8 mouse cellular contexts compared by ENCODE assay signal in the genomic region with DNA sequence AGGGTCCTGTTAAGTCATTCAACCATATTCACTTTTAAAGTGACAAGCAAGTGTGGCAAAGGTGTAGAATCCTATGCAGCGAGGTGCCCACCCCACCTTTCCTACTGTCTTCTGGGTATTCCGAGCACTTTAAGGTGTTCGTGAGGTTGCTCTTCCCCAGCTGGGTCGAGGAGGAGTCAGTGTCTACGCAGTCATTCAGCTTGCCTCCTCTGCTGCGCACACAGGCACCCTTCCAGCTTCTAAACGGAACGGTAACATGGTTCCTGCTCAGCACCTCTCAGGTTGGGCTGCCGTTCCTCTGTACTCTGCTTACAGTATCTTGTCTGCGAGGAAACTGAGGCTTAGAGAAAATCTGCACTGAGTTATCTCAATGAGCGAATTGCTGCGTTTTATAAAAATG. TPM values are rescaled to one million over a fixed set of nuclear protein-coding genes. Genes with fewer than 3 reads are reported as not detected.
DNase-seq lines count a peak whose midpoint lies in the region; ATAC-seq lines count a peak whose summit lies in the region.

No protein-coding gene starts in this region.

- 0 out of 2 replicates have a peak overlapping the region, but pooled peaks have one; percentile 0 for H3K4me2 ChIP-seq in midbrain, embryonic 12.5 days (replicated peaks)
- H3K4me2 ChIP-seq in midbrain, embryonic 11.5 days, result no peak overlapping the region
- peak overlapping the region; percentile 55 for H3K4me2 ChIP-seq in intestine, embryonic 16.5 days (ENCODE audit: low read depth, low read length)

- H3K4me3 ChIP-seq in midbrain, embryonic 12.5 days, result no peak overlapping the region
- H3K4me3 ChIP-seq in midbrain, embryonic 11.5 days (ENCODE audit: low read depth, low read length), result no peak overlapping the region
- H3K4me3 ChIP-seq in intestine, embryonic 16.5 days (ENCODE audit: low read length), result peak overlapping the region; percentile 31

- H3K27ac ChIP-seq in midbrain, embryonic 12.5 days (replicated peaks), result no peak overlapping the region
- H3K27ac ChIP-seq in midbrain, embryonic 11.5 days (ENCODE audit: low read depth, low read length), result no peak overlapping the region
- peak overlapping the region; percentile 41; the same call in 1 of the 2 replicates for H3K27ac ChIP-seq in intestine, embryonic 16.5 days (ENCODE audit: low read length)

- H3K9me3 ChIP-seq in midbrain, embryonic 12.5 days, result no peaks in the 10 kb centered on the region
- H3K9me3 ChIP-seq in midbrain, embryonic 11.5 days (ENCODE audit: control insufficient read depth, low read length), result no peaks in the 10 kb centered on the region
- H3K9me3 ChIP-seq in intestine, embryonic 16.5 days (ENCODE audit: control insufficient read depth, low read length), result no peaks in the 10 kb centered on the region

- peaks cover 28% of the 10 kb centered on the region for H3K4me1 ChIP-seq in midbrain, embryonic 12.5 days
- H3K4me1 ChIP-seq in midbrain, embryonic 11.5 days (ENCODE audit: control insufficient read depth, insufficient read depth, low read length), result peaks cover 4% of the 10 kb centered on the region; the same call in 1 of the 2 replicates
- peaks cover 30% of the 10 kb centered on the region for H3K4me1 ChIP-seq in intestine, embryonic 16.5 days (ENCODE audit: control insufficient read depth, insufficient read depth, low read length)

- no peak overlapping the region for H3K9ac ChIP-seq in midbrain, embryonic 12.5 days (replicated peaks)
- no peak overlapping the region for H3K9ac ChIP-seq in midbrain, embryonic 11.5 days (ENCODE audit: low read length)
- peak overlapping the region; percentile 10; the same call in 1 of the 2 replicates for H3K9ac ChIP-seq in intestine, embryonic 16.5 days (ENCODE audit: low read depth, low read length)

- 53% methylated on average over 12 of the region's 12 CpGs for whole genome bisulfite sequencing in midbrain, embryonic 12.5 days
- 44% methylated on average over 12 of the region's 12 CpGs for WGBS in midbrain, embryonic 11.5 days
- WGBS in intestine, embryonic 16.5 days, result 40% methylated on average over 12 of the region's 12 CpGs

- H3K36me3 ChIP-seq in midbrain, embryonic 12.5 days, result no peaks in the 10 kb centered on the region
- H3K36me3 ChIP-seq in midbrain, embryonic 11.5 days (ENCODE audit: control insufficient read depth, insufficient read depth, low read length), result no peaks in the 10 kb centered on the region
- H3K36me3 ChIP-seq in intestine, embryonic 16.5 days (ENCODE audit: control insufficient read depth, insufficient read depth, low read length), result no peaks in the 10 kb centered on the region
- no peaks in the 10 kb centered on the region for H3K36me3 ChIP-seq in splenic B cell, adult 2 months (ENCODE audit: control insufficient read depth, insufficient read depth, low read length, poor library complexity, severe bottlenecking)

- no peak for ATAC-seq in midbrain, embryonic 12.5 days (ENCODE audit: low FRiP score, low read depth)
- no peak for ATAC-seq in midbrain, embryonic 11.5 days (ENCODE audit: low FRiP score)
- ATAC-seq in intestine, embryonic 16.5 days, result no peak

- H3K27me3 ChIP-seq in midbrain, embryonic 12.5 days, result peaks cover 21% of the 10 kb centered on the region
- no peaks in the 10 kb centered on the region; the same call in 1 of the 2 replicates for H3K27me3 ChIP-seq in midbrain, embryonic 11.5 days (ENCODE audit: control insufficient read depth, insufficient read depth, low read length)
- no peaks in the 10 kb centered on the region for H3K27me3 ChIP-seq in intestine, embryonic 16.5 days (replicated peaks; ENCODE audit: control insufficient read depth, insufficient read depth, low read length)
- no peaks in the 10 kb centered on the region for H3K27me3 ChIP-seq in splenic B cell, adult 2 months (ENCODE audit: control insufficient read depth, insufficient read depth, low read length, poor library complexity, severe bottlenecking)

- DNase-seq in frontal cortex, postnatal 36 days (ENCODE audit: low spot score in 2 of 2), result peak; percentile 49 to 55
- DNase-seq in frontal cortex, postnatal 25 days (ENCODE audit: low spot score in 2 of 2), result no peak
- DNase-seq in midbrain, embryonic 11.5 days (ENCODE audit: low spot score, missing footprints), result no peak
- DNase-seq in splenic B cell, adult 2 months (ENCODE audit: low read depth, low spot score), result peak; percentile 11
- no peak for DNase-seq in adrenal gland, adult 8-10 months
- DNase-seq in layer of hippocampus, postnatal 36 days, result no peak

RNA-seq across cellular contexts. Expression of a gene that starts 40.4 kb away (rescaled TPM):
- 23.5 and 24.0 TPM in 2 replicates for polyA plus RNA-seq in midbrain, embryonic 12.5 days (2016; fragmentation: Nextera tagmentation; extraction: Ambion mirVana)
- 18.3 and 21.7 TPM in 2 replicates for polyA plus RNA-seq in midbrain, embryonic 11.5 days (2014; fragmentation: Nextera tagmentation; extraction: Ambion mirVana)
- 29.2 and 32.0 TPM in 2 replicates for polyA plus RNA-seq in intestine, embryonic 16.5 days (2015; fragmentation: Nextera tagmentation; extraction: Ambion mirVana)
- total RNA-seq in adrenal gland, adult 8-10 months (2022), result 10 to 100 TPM; 31.0 to 43.9 (median 33.1) TPM
- total RNA-seq in layer of hippocampus, postnatal 36 days (2021), result 10 to 100 TPM; 73.6 to 81.1 TPM

Comparison
In these comparisons a context has a peak if more than half of its experiments do, and no peak if none do; other contexts are left out.
1. DNase-seq: peak in frontal cortex, postnatal 36 days (2 of 2) and splenic B cell, adult 2 months (single experiment); none in frontal cortex, postnatal 25 days (0 of 2), midbrain, embryonic 11.5 days (single experiment), adrenal gland, adult 8-10 months (single experiment) and layer of hippocampus, postnatal 36 days (0 of 2).